Mouse (Mus musculus) heart, embryonic 10.5 days (tissue): ENCODE data around the gene Fam180a. TPM values are rescaled to one million over a fixed set of nuclear protein-coding genes. Genes with fewer than 3 reads are reported as not detected.
"Not testable (repeated sequence)": the region's sequence is repeated elsewhere in the genome, so short reads cannot be mapped to it uniquely, and the experiment has no call there.

Experiments used
- DNase-seq: peaks from one replicate; pipeline ENCODE4 v3.0.0-alpha.2; 2017; ENCODE audit warnings: low spot score
- H3K27ac ChIP-seq: fragments of 300-500 bp; sonication (generic); 2 replicates; pipeline ENCODE4 v1.5.1; 2016; ENCODE audit warnings: mild to moderate bottlenecking
- H3K27me3 ChIP-seq: fragments of 300-500 bp; sonication (generic); 2 replicates; pipeline ENCODE4 v1.6.1; 2016; ENCODE audit warnings: mild to moderate bottlenecking; ENCODE audit not compliant: poor library complexity, insufficient read depth, severe bottlenecking
- H3K36me3 ChIP-seq: fragments of 300-500 bp; sonication (generic); 2 replicates; pipeline ENCODE4 v1.6.1; 2016; ENCODE audit warnings: mild to moderate bottlenecking, moderate library complexity
- H3K4me1 ChIP-seq: fragments of 300-500 bp; sonication (generic); 2 replicates; pipeline ENCODE4 v1.6.1; 2016; ENCODE audit warnings: mild to moderate bottlenecking
- H3K4me3 ChIP-seq: fragments of 300-500 bp; sonication (generic); 2 replicates; pipeline ENCODE4 v1.5.1; 2016; ENCODE audit warnings: mild to moderate bottlenecking, moderate library complexity
- H3K9me3 ChIP-seq: fragments of 300-500 bp; sonication (generic); 2 replicates; pipeline ENCODE4 v1.6.1; 2016; ENCODE audit warnings: mild to moderate bottlenecking, moderate library complexity
- WGBS: fragments of 180-500 bp; shearing (Covaris S2); methylation state at CpG from one replicate; pipeline ENCODE4 v1.1.7; 2016; 5-methylcytosine and 5-hydroxymethylcytosine counted together
- polyA plus RNA-seq: library from polyadenylated mRNA; unstranded; fragments of >200 nt; fragmentation: Nextera tagmentation; extraction: Ambion mirVana; gene quantifications from 2 replicates; pipeline ENCODE4 v1.2.1, GENCODE M21; 2016

Fam180a gene
- polyA plus RNA-seq, result 0.08 and 0.20 TPM in 2 replicates

DNA sequence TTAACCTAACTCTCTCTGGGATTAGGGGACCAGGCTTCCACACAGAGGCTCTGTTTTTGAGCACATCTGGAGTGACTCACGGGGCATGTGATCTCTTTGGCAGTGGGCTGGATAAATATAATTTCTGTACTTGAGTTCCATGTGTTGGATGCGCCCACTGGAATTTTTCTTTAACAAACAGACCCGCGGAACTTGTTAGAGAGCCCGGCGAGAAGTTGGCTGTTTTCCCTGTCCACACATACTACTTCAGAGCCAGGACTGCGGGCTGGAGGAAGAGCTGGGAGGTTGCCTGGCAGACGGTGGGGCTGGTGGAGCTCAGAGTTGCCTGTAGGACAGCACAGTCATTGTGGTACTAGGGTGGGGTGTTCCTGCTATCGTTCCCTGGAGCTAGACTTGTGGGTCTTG, at the start of gene Fam180a:
Fam180a (minus strand) TSS at position 31 of the 405 bp plus-strand sequence.
- no peaks in the 10 kb centered on the region for H3K9me3 ChIP-seq
- H3K4me1 ChIP-seq, result peaks cover 18% of the 10 kb centered on the region
- no peaks in the 10 kb centered on the region for H3K36me3 ChIP-seq
- peaks cover 4% of the 10 kb centered on the region; the same call in 1 of the 2 replicates for H3K27me3 ChIP-seq
- H3K4me3 ChIP-seq, result no peak within 1 kb of the TSS
- DNase-seq, result no peak
- 0 out of 2 replicates have a peak within 1 kb of the TSS, but pooled peaks have one; percentile 37 for H3K27ac ChIP-seq
- 71% methylated on average over 9 of the region's 9 CpGs for WGBS

DNA sequence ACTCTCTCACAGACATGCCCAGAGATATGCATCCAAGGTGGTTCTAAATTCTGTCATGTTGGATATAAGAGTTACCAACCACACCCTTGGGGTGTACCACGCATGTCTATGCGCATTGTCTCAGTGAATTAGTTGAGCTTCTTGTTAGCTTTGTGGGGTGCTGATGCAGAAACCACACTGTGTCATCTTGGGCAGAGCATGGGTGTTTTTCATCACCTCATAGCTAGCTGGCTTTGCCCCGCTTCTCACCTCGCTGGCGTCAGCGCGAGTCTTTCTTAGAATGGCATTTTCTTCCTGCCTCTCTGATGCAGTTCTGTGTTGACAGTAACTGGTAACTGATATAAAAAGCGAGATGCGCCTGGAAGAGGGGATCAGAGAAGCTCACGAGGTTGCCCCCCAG, 48.1 kb upstream of the Fam180a start:
- DNase-seq, result no peak
- Histone ChIP-seq H3K4me1 (peaks cover 6% of the 10 kb centered on the region; the same call in 1 of the 2 replicates), H3K27me3 (no peaks in the 10 kb centered on the region), H3K36me3 (no peaks in the 10 kb centered on the region), H3K27ac (no peak overlapping the region), H3K4me3 (no peak overlapping the region), H3K9me3 (no peaks in the 10 kb centered on the region)
- WGBS, result 85% methylated on average over 10 of the region's 10 CpGs

DNA sequence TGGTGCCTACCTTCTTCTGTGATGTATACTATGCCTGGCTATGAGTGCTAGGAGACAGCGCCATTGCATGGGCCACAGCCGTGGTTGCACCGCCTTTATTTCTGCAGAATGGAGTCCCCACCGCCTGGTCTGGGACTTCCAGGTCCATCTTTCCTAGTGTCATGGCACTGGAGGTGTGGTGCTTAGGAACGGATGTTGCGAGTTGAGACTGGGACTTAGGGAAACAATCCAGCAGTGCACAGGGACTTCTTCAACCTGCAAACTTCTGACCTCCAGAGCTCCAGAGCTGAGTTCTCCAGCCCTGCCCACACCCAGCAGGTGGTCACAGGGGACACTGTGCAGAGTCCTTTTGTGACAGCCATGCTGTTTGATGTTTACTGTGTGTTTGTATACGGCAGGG, 44.4 kb upstream of the Fam180a start:
- Histone ChIP-seq H3K4me3 (no peak overlapping the region), H3K27me3 (no peaks in the 10 kb centered on the region), H3K36me3 (no peaks in the 10 kb centered on the region), H3K9me3 (no peaks in the 10 kb centered on the region), H3K27ac (no peak overlapping the region), H3K4me1 (peaks cover 6% of the 10 kb centered on the region; the same call in 1 of the 2 replicates)
- WGBS, result 91% methylated on average over 7 of the region's 7 CpGs
- DNase-seq, result no peak

DNA sequence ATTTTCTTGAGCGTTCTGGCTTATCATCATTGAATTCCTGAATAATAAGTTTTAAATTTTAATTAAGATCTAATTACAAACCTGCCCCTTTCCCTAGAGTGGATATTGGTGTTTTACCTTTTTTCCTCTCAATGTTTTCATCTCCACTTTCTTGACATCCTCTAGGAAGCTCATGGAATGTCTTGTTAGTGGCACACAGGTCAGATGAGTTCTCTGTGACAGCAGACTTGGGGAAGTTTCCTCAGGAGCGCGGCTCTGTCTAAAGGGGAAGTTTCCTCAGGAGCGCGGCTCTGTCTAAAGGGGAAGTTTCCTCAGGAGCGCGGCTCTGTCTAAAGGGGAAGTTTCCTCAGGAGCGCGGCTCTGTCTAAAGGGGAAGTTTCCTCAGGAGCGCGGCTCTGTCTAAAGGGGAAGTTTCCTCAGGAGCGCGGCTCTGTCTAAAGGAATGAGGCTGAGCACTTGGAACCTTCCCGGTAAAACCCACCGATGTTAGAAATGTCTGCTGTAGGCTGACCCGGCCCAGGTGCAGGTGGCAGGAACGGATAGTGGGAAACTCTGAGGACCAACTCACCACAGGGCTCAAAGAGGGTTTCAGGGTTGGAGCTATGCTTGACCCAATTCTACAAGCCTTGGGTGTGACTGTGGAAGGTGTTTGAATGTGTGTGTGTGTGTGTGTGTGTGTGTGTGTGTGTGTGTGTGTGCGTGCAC, 43.8 kb upstream of the Fam180a start:
- not testable (repeated sequence) for H3K36me3 ChIP-seq, H3K27ac ChIP-seq, H3K4me1 ChIP-seq, H3K4me3 ChIP-seq, H3K27me3 ChIP-seq, DNase-seq, H3K9me3 ChIP-seq
- WGBS, result 78% methylated on average over 16 of the region's 18 CpGs

DNA sequence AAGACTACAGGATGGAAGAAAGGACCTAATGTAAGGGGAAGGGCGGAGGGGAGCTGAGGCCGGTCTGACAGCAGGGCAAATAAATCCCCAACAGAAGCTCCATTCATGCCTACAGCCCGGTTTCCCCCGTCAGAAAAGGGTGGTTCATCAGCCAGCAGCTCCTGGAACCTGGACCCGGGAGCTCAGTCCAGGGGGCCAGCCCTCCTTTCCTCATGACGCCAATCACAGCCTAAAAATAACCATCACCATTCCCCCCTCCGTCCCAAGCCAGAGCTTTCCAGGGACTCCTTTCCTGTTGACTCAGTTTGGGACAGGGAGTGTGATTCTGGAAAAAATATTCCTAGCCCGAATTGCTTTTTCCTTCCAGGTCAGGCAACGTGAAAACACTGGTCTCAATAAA, 36.7 kb upstream of the Fam180a start:
- no peaks in the 10 kb centered on the region for H3K27me3 ChIP-seq
- H3K9me3 ChIP-seq, result no peaks in the 10 kb centered on the region
- peak overlapping the region; percentile 32 for H3K4me3 ChIP-seq
- H3K36me3 ChIP-seq, result no peaks in the 10 kb centered on the region
- 27% methylated on average over 9 of the region's 9 CpGs for WGBS
- peaks cover 11% of the 10 kb centered on the region for H3K4me1 ChIP-seq
- peak overlapping the region; percentile 77 for H3K27ac ChIP-seq
- no peak for DNase-seq

DNA sequence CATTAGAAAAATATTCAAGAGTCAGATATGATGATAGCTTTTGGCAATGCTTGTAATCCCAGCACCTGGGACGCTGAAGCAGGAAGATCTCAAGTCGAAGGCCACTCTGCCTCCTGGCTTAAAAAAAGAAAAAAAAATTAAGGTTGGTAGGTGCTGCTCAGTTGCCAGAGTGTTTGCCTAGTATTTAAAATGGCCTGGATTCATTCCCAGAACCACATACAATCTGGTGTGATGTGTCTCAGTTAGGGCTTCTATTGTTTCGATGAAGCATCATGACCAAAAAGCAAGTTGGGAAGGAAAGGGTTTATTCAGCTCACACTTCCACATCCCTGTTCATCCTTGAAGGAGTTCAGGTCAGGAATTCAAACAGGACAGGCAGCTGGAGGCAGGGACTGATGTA, 29.4 kb upstream of the Fam180a start:
- no peak for DNase-seq
- Histone ChIP-seq H3K4me3 (no peak overlapping the region), H3K27ac (no peak overlapping the region), H3K36me3 (no peaks in the 10 kb centered on the region), H3K9me3 (no peaks in the 10 kb centered on the region), H3K27me3 (peaks cover 7% of the 10 kb centered on the region), H3K4me1 (peaks cover 18% of the 10 kb centered on the region)
- 92% methylated on average over 3 of the region's 3 CpGs for WGBS

DNA sequence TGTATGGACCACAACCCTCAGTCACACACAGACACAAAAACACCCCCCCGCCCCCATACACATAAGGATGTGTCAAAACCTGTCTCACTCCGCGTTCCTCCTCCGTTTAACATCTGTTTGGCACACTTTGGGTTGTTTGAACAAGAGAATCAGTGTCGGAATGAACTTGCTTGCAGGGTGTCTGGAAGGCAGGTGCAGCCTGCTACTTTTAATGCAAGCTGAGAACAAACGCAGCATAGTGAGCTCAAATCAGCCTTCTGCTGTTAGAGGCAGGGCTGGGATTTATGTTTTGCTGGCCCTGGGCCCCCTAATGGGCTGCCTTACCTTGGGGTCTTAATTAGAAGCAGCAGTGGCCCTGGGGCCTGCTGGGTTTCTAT, 28.7 kb upstream of the Fam180a start:
- Histone ChIP-seq H3K4me3 (no peak overlapping the region), H3K27me3 (peaks cover 7% of the 10 kb centered on the region), H3K36me3 (no peaks in the 10 kb centered on the region), H3K9me3 (no peaks in the 10 kb centered on the region), H3K4me1 (peaks cover 18% of the 10 kb centered on the region), H3K27ac (peak overlapping the region; percentile 62; the same call in 1 of the 2 replicates)
- no peak for DNase-seq
- 38% methylated on average over 6 of the region's 6 CpGs for whole genome bisulfite sequencing

DNA sequence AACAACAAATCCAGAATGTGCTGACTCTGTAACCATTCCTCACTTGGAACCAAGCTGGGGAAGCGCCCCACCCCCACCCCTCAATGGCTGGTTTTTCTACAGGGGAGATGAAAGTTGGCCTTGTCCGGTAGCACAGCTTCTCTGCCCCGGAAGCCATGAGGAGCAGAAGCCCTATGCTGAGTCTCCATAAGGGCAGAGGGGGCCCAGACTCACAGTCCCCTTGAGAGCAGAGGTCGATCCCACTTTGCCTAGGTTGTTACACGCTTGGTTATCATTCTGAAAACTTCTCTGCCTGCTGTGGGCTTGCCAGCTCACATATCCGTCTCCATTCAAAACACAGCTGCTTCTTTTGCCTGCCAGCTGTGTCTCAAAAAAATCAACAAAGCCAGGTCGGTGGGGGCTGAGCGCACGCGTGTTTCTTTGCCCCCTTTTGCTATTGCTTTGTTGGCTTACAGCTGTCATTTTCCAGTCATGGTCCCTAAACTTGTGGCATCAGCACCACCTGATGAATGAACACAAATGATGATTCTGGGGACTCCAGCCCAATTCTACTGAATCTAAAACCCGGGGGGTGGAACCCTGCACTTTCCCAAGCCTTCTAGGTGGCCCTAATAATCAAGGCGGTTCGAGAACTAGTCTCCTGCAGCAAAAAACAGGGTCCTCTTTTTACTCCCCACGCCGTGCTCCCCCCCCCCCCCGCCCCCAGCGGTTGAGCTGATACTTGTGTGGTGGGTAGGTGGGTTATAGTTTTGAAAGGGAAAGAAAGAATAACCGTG, 28.1 kb upstream of the Fam180a start:
- Histone ChIP-seq H3K36me3 (no peaks in the 10 kb centered on the region), H3K27me3 (peaks cover 7% of the 10 kb centered on the region), H3K4me1 (peaks cover 18% of the 10 kb centered on the region), H3K4me3 (0 out of 2 replicates have a peak overlapping the region, but pooled peaks have one; percentile 15), H3K27ac (peak overlapping the region; percentile 62), H3K9me3 (no peaks in the 10 kb centered on the region)
- DNase-seq, result no peak
- 29% methylated on average over 18 of the region's 18 CpGs for WGBS

DNA sequence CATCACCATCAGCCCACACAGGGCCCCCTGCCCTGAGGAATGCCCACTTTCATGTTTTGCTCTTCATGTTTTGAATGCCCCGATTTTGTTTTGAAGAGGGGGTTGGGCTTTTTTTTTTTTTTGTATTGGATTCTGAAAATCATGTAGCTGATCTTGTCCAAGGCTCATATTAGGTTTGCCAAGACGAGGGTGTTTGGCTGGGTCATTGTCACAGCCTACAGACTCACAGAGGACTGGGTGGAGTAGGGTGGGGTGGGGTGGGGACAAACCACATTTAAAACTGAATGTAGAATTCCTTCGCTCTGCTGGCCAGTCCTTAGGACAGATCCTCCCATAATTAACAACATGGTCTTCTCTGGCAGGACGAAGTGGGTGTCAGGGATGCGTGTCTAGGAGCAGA, 27.5 kb upstream of the Fam180a start:
- H3K4me1 ChIP-seq, result peaks cover 18% of the 10 kb centered on the region
- DNase-seq, result no peak
- H3K27me3 ChIP-seq, result peaks cover 7% of the 10 kb centered on the region
- H3K4me3 ChIP-seq, result no peak overlapping the region
- H3K9me3 ChIP-seq, result no peaks in the 10 kb centered on the region
- WGBS, result 62% methylated on average over 5 of the region's 5 CpGs
- H3K36me3 ChIP-seq, result no peaks in the 10 kb centered on the region
- H3K27ac ChIP-seq, result peak overlapping the region; percentile 62

DNA sequence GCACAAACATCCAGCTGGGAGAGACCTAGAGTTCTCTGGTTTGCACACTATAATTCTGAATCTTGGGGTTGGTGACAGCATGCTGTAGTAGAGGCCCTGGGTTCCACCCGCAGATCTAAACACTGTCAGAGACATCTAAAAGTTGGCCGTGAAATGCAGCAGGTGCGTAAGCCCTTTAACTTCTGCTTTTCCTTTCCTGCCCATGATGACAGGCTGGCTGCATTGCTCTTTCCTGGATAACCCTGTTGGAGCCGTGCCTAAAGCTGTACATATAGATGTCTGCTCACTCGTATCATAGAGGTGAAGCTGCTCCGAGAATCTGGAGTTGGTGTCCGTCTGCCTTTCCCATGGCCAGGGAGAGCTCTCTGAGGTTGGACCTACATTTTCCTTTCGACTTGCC, 26.9 kb upstream of the Fam180a start:
- peaks cover 18% of the 10 kb centered on the region for H3K4me1 ChIP-seq
- no peaks in the 10 kb centered on the region for H3K9me3 ChIP-seq
- no peaks in the 10 kb centered on the region for H3K36me3 ChIP-seq
- peaks cover 7% of the 10 kb centered on the region for H3K27me3 ChIP-seq
- no peak for DNase-seq
- 80% methylated on average over 8 of the region's 8 CpGs for WGBS
- H3K4me3 ChIP-seq, result no peak overlapping the region
- no peak overlapping the region for H3K27ac ChIP-seq

DNA sequence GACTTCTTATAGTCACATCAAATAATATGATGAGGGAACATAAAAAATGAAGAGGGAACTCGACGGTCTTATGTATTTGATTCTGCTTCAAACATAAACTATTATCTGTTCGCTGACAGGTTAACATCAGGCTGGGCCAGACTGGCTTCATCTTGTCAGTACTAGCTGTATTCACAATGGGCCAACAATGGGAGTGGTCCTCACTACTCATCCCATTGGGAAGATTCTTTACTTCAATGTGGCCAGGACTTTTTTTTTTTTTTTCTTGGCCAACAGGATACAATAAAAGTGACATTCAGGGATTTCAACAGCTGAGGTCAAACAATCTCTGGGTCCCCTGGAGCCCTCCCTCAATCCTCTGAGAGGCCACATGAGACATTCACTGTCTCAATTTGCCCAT, 25.9 kb upstream of the Fam180a start:
- H3K27me3 ChIP-seq, result peaks cover 7% of the 10 kb centered on the region
- H3K4me3 ChIP-seq, result no peak overlapping the region
- no peaks in the 10 kb centered on the region for H3K36me3 ChIP-seq
- peaks cover 18% of the 10 kb centered on the region for H3K4me1 ChIP-seq
- WGBS, result 90% methylated on average over 3 of the region's 3 CpGs
- DNase-seq, result no peak
- H3K27ac ChIP-seq, result no peak overlapping the region
- no peaks in the 10 kb centered on the region for H3K9me3 ChIP-seq

DNA sequence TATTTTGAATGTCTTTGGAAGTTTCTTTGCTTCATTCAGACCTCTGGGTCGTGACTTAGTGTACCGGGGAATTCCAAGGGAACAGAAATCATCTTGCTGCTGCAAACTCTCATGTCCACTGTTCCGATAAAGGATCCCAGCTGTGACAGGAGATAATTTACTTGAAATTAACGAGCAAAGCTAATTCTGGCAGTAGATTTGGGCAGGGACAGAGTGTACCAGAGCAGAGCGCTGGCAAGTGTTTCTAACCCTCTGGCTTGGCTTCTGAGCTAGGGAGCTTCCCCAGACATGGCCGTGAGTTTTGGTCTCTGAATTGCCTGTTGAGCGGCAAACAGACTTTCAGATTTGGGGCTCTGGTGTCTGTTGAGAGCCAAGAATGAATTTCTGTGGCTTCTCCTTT, 23.8 kb upstream of the Fam180a start:
- H3K4me3 ChIP-seq, result no peak overlapping the region
- no peak overlapping the region for H3K27ac ChIP-seq
- no peaks in the 10 kb centered on the region for H3K9me3 ChIP-seq
- no peaks in the 10 kb centered on the region for H3K36me3 ChIP-seq
- H3K4me1 ChIP-seq, result peaks cover 18% of the 10 kb centered on the region
- no peak for DNase-seq
- WGBS, result 59% methylated on average over 7 of the region's 7 CpGs
- no peaks in the 10 kb centered on the region for H3K27me3 ChIP-seq

DNA sequence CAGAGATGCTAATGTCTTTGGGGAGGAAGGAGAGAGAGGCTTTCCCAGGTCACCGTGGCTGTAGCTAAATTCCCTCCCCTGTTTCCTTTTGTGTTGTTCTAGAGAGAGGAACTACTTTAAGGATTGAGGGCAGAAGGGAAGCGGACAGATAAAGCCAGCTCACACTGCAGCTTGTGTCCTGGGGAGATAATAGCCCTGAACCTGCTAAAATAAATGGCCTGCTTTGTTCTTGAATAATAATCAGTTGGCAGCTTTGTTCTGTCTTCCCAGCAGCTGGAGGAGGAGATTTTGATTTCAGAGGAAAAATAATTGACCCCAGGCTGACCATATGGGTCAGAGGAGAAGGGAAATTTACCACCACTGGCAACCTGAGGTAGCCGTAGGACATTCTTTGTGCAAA, 12.7 kb upstream of the Fam180a start:
- Histone ChIP-seq H3K27me3 (no peaks in the 10 kb centered on the region), H3K9me3 (no peaks in the 10 kb centered on the region), H3K36me3 (no peaks in the 10 kb centered on the region), H3K4me3 (no peak overlapping the region), H3K4me1 (peaks cover 30% of the 10 kb centered on the region), H3K27ac (no peak overlapping the region)
- no peak for DNase-seq
- 15% methylated on average over 3 of the region's 3 CpGs for WGBS
